Mouse (Mus musculus): ENCODE measurements at regions not wholly inside any gene's neighbourhood (a gene's known extent, or its start where the extent isn't known, plus 50 kb on each side); places are given as distances from the start of the nearest gene placed in this dataset.

- TF ChIP-seq RAD21 (IDR thresholded peaks at IDR 0.05; ENCODE audit: low read depth, low read length) (peak; percentile 68), HCFC1 (IDR thresholded peaks at IDR 0.05; ENCODE audit: low read depth, low read length) (no peak), NRF1 (IDR thresholded peaks at IDR 0.05; ENCODE audit: insufficient read depth, low read depth, low read length, poor library complexity, severe bottlenecking) (no peak), SMC3 (IDR thresholded peaks at IDR 0.05; ENCODE audit: low read depth, low read length) (peak; percentile 86), EP300 (IDR thresholded peaks at IDR 0.05; ENCODE audit: low read depth in 1 of 2, low read length in 2 of 2) (no peak), CTCF (IDR thresholded peaks at IDR 0.05 in 2 of 3, conservative IDR thresholded peaks at IDR 0.05 in 1 of 3; ENCODE audit: control insufficient read depth in 1 of 3, insufficient read depth in 1 of 3, low read depth in 2 of 3, low read length in 3 of 3, poor library complexity in 1 of 3, severe bottlenecking in 1 of 3) (peak; percentile 21 to 66 (median 43); a peak in 4 of 6 replicates), ZC3H11A (IDR thresholded peaks at IDR 0.05; ENCODE audit: low read depth, low read length) (peak; percentile 60), ZNF384 (IDR thresholded peaks at IDR 0.05; ENCODE audit: low read depth, low read length) (peak; percentile 96)
- Histone ChIP-seq H3K27me3 (ENCODE audit: control insufficient read depth in 1 of 2, insufficient read depth in 2 of 2, low read length in 2 of 2) (no peaks in the 10 kb centered on the region), H3K4me3 (ENCODE audit: control insufficient read depth in 1 of 2, insufficient read depth in 1 of 2, low read depth in 2 of 2, low read length in 2 of 2) (no peak overlapping the region), H3K4me1 (ENCODE audit: control insufficient read depth in 1 of 2, insufficient read depth in 2 of 2, low read length in 2 of 2) (peaks cover 0 to under 1% of the 10 kb centered on the region in 2 experiments; a peak in 1 of 4 replicates), H3K36me3 (ENCODE audit: control insufficient read depth in 1 of 2, insufficient read depth in 2 of 2, low read length in 2 of 2) (peaks cover 0 to under 1% of the 10 kb centered on the region in 2 experiments; a peak in 2 of 4 replicates), H3K9me3 (replicated peaks; ENCODE audit: insufficient read depth, low read length) (no peaks in the 10 kb centered on the region), H3K79me2 (ENCODE audit: control insufficient read depth, insufficient read depth, low read length, poor library complexity) (no peaks in the 10 kb centered on the region), H3K9ac (ENCODE audit: control insufficient read depth, low read depth, low read length, poor library complexity, severe bottlenecking) (no peak overlapping the region), H3K27ac (ENCODE audit: control insufficient read depth, low read depth, low read length) (no peak overlapping the region)
- DNase-seq (ENCODE audit: low read depth, low spot score), result peak; percentile 43
Measured at GRCm38 (mm10) chr13:10942031-10942655, 581.5 kb upstream of the Chrm3 start.

GRCm38 (mm10) chr13:10938233-10938632 lies 577.6 kb upstream of the Chrm3 start:
- DNase-seq (ENCODE audit: low read depth, low spot score), result peak; percentile 30
- H3K4me1 ChIP-seq (ENCODE audit: control insufficient read depth in 1 of 2, insufficient read depth in 2 of 2, low read length in 2 of 2), result no peaks in the 10 kb centered on the region
- H3K36me3 ChIP-seq (ENCODE audit: control insufficient read depth in 1 of 2, insufficient read depth in 2 of 2, low read length in 2 of 2), result no peaks in the 10 kb centered on the region
- H3K9me3 ChIP-seq (replicated peaks; ENCODE audit: insufficient read depth, low read length), result no peaks in the 10 kb centered on the region
- no peak overlapping the region for H3K9ac ChIP-seq (ENCODE audit: control insufficient read depth, low read depth, low read length, poor library complexity, severe bottlenecking)
- H3K79me2 ChIP-seq (ENCODE audit: control insufficient read depth, insufficient read depth, low read length, poor library complexity), result no peaks in the 10 kb centered on the region
- no peak overlapping the region for H3K4me3 ChIP-seq (ENCODE audit: control insufficient read depth in 1 of 2, insufficient read depth in 1 of 2, low read depth in 2 of 2, low read length in 2 of 2)
- H3K27ac ChIP-seq (ENCODE audit: control insufficient read depth, low read depth, low read length), result no peak overlapping the region
- H3K27me3 ChIP-seq (ENCODE audit: control insufficient read depth in 1 of 2, insufficient read depth in 2 of 2, low read length in 2 of 2), result no peaks in the 10 kb centered on the region
- peak in 1 of 3 experiments; percentile 50; a peak in 2 of 6 replicates for TF ChIP-seq CTCF (IDR thresholded peaks at IDR 0.05 in 2 of 3, conservative IDR thresholded peaks at IDR 0.05 in 1 of 3; ENCODE audit: control insufficient read depth in 1 of 3, insufficient read depth in 1 of 3, low read depth in 2 of 3, low read length in 3 of 3, poor library complexity in 1 of 3, severe bottlenecking in 1 of 3)
- TF ChIP-seq JUND (IDR thresholded peaks at IDR 0.05; ENCODE audit: low read depth, low read length), result no peak
- peak; percentile 26 for TF ChIP-seq ZC3H11A (IDR thresholded peaks at IDR 0.05; ENCODE audit: low read depth, low read length)
- TF ChIP-seq SMC3 (IDR thresholded peaks at IDR 0.05; ENCODE audit: low read depth, low read length), result peak; percentile 47
- TF ChIP-seq RAD21 (IDR thresholded peaks at IDR 0.05; ENCODE audit: low read depth, low read length), result peak; percentile 58
- no peak for TF ChIP-seq POLR2A (IDR thresholded peaks at IDR 0.05; ENCODE audit: control insufficient read depth in 1 of 2, insufficient read depth in 1 of 2, low read depth in 1 of 2, low read length in 2 of 2, poor library complexity in 1 of 2)

- peak; percentile 40 for DNase-seq (ENCODE audit: low read depth, low spot score)
- no peaks in the 10 kb centered on the region for H3K27me3 ChIP-seq (ENCODE audit: control insufficient read depth in 1 of 2, insufficient read depth in 2 of 2, low read length in 2 of 2)
- no peak overlapping the region for H3K4me3 ChIP-seq (ENCODE audit: control insufficient read depth in 1 of 2, insufficient read depth in 1 of 2, low read depth in 2 of 2, low read length in 2 of 2)
- no peak overlapping the region for H3K9ac ChIP-seq (ENCODE audit: control insufficient read depth, low read depth, low read length, poor library complexity, severe bottlenecking)
- no peaks in the 10 kb centered on the region for H3K9me3 ChIP-seq (replicated peaks; ENCODE audit: insufficient read depth, low read length)
- H3K79me2 ChIP-seq (ENCODE audit: control insufficient read depth, insufficient read depth, low read length, poor library complexity), result no peaks in the 10 kb centered on the region
- no peaks in the 10 kb centered on the region for H3K36me3 ChIP-seq (ENCODE audit: control insufficient read depth in 1 of 2, insufficient read depth in 2 of 2, low read length in 2 of 2)
- no peak overlapping the region for H3K27ac ChIP-seq (ENCODE audit: control insufficient read depth, low read depth, low read length)
- no peaks in the 10 kb centered on the region for H3K4me1 ChIP-seq (ENCODE audit: control insufficient read depth in 1 of 2, insufficient read depth in 2 of 2, low read length in 2 of 2)
- TF ChIP-seq E2F4 (IDR thresholded peaks at IDR 0.05; ENCODE audit: borderline replicate concordance, low read depth, low read length), result no peak
- no peak for TF ChIP-seq SIN3A (IDR thresholded peaks at IDR 0.05; ENCODE audit: low read length)
- TF ChIP-seq KAT2A (conservative IDR thresholded peaks at IDR 0.05; ENCODE audit: low read depth, low read length), result no peak
- no peak for TF ChIP-seq ZMIZ1 (IDR thresholded peaks at IDR 0.05; ENCODE audit: low read depth, low read length)
- TF ChIP-seq ETS1 (IDR thresholded peaks at IDR 0.05; ENCODE audit: low read depth, low read length), result no peak
- TF ChIP-seq RCOR1 (IDR thresholded peaks at IDR 0.05; ENCODE audit: low read depth, low read length), result no peak
- TF ChIP-seq ZNF384 (IDR thresholded peaks at IDR 0.05; ENCODE audit: low read depth, low read length), result no peak
- peak; percentile 52 for TF ChIP-seq RAD21 (IDR thresholded peaks at IDR 0.05; ENCODE audit: low read depth, low read length)
- no peak for TF ChIP-seq HCFC1 (IDR thresholded peaks at IDR 0.05; ENCODE audit: low read depth, low read length)
- peak; percentile 42 for TF ChIP-seq SMC3 (IDR thresholded peaks at IDR 0.05; ENCODE audit: low read depth, low read length)
- TF ChIP-seq MYC (IDR thresholded peaks at IDR 0.05; ENCODE audit: low read depth, low read length), result no peak
- TF ChIP-seq NRF1 (IDR thresholded peaks at IDR 0.05; ENCODE audit: insufficient read depth, low read depth, low read length, poor library complexity, severe bottlenecking), result no peak
- TF ChIP-seq ZC3H11A (IDR thresholded peaks at IDR 0.05; ENCODE audit: low read depth, low read length), result peak; percentile 31
- TF ChIP-seq ZKSCAN1 (IDR thresholded peaks at IDR 0.05; ENCODE audit: low read depth, low read length), result no peak
- TF ChIP-seq ELF1 (IDR thresholded peaks at IDR 0.05; ENCODE audit: low read depth, low read length), result no peak
- TF ChIP-seq POLR2A (IDR thresholded peaks at IDR 0.05; ENCODE audit: control insufficient read depth in 1 of 2, insufficient read depth in 1 of 2, low read depth in 1 of 2, low read length in 2 of 2, poor library complexity in 1 of 2), result no peak
- peak; percentile 23 to 49 (median 24); a peak in 4 of 6 replicates for TF ChIP-seq CTCF (IDR thresholded peaks at IDR 0.05 in 2 of 3, conservative IDR thresholded peaks at IDR 0.05 in 1 of 3; ENCODE audit: control insufficient read depth in 1 of 3, insufficient read depth in 1 of 3, low read depth in 2 of 3, low read length in 3 of 3, poor library complexity in 1 of 3, severe bottlenecking in 1 of 3)
- TF ChIP-seq CHD1 (IDR thresholded peaks at IDR 0.05; ENCODE audit: low read depth, low read length), result no peak
- TF ChIP-seq TCF12 (IDR thresholded peaks at IDR 0.05; ENCODE audit: low read depth, low read length), result no peak
Measured at GRCm38 (mm10) chr13:10930741-10931140, 570.1 kb upstream of the Chrm3 start.

Measured in MEL (cell line).